ENCODE assay signal across 23 mouse cellular contexts in genomic region chr5:97345129-97345528, GRCm38 (mm10). TPM values are rescaled to one million over a fixed set of nuclear protein-coding genes. Genes with fewer than 3 reads are reported as not detected.
"Had no signal": no experiment of that assay in that cellular context is flagged by ENCODE, and none has a peak within 500 bp of the region (broad histone marks: within the 10 kb centered on the region; RNA-seq: fewer than 3 reads in every experiment).

No protein-coding gene starts in this region.

- H3K27ac ChIP-seq: midbrain, embryonic 10.5 days; midbrain, embryonic 12.5 days; neural tube, embryonic 13.5 days; neural tube, embryonic 15.5 days; stomach, embryonic 15.5 days; stomach, postnatal 0 days had no signal

- H3K4me3 ChIP-seq: midbrain, embryonic 10.5 days; midbrain, embryonic 12.5 days; myocyte; neural tube, embryonic 13.5 days; neural tube, embryonic 15.5 days; stomach, embryonic 15.5 days had no signal

- H3K4me1 ChIP-seq: midbrain, embryonic 10.5 days; midbrain, embryonic 12.5 days; stomach, embryonic 15.5 days had no signal

- ATAC-seq: midbrain, embryonic 16.5 days had no signal

- H3K27me3 ChIP-seq: midbrain, embryonic 12.5 days; neural tube, embryonic 13.5 days; neural tube, embryonic 15.5 days; stomach, embryonic 15.5 days had no signal

- H3K36me3 ChIP-seq: midbrain, embryonic 10.5 days; midbrain, embryonic 12.5 days; neural tube, embryonic 13.5 days; neural tube, embryonic 15.5 days; stomach, embryonic 15.5 days had no signal

- DNase-seq: lung, adult 18-20 months; lung, embryonic 14.5 days; lung, postnatal 10 days; lung, postnatal 4 days; midbrain, embryonic 14.5 days; retina, postnatal 1 day; thymus, adult 2 months; thymus, postnatal 25 days; thymus, postnatal 4 days had no signal

- H3K9me3 ChIP-seq: midbrain, embryonic 10.5 days; midbrain, embryonic 12.5 days; neural tube, embryonic 13.5 days; neural tube, embryonic 15.5 days; stomach, embryonic 15.5 days had no signal

RNA-seq across cellular contexts. Expression of gene Naa11, which starts 47.0 kb away (rescaled TPM):
- total RNA-seq: megakaryocyte-erythroid progenitor cell, adult 5-6 weeks had no signal
- polyA plus RNA-seq: liver, embryonic 16.5 days; lung, embryonic 16.5 days; midbrain, embryonic 10.5 days; midbrain, embryonic 12.5 days; midbrain, embryonic 14.5 days; neural tube, embryonic 11.5 days; neural tube, embryonic 13.5 days; neural tube, embryonic 15.5 days; spleen, adult 2 months; stomach, postnatal 0 days; thymus, adult 2 months; urinary bladder, adult 2 months had no signal
